Mouse (Mus musculus) ES-E14 (cell line): ENCODE data around the gene Tnfrsf25.

Experiments
- CHD2 ChIP-seq: IDR thresholded peaks from 2 replicates; pipeline ENCODE4 v1.6.1; 2014; ENCODE audit warnings: mild to moderate bottlenecking, low read depth, low read length, inconsistent platforms
- HCFC1 ChIP-seq: IDR thresholded peaks from 2 replicates; pipeline ENCODE4 v1.6.1; 2012; ENCODE audit warnings: low read length, inconsistent platforms, borderline replicate concordance; ENCODE audit not compliant: insufficient read depth
- MAFK ChIP-seq: IDR thresholded peaks from 2 replicates; pipeline ENCODE4 v1.6.1; 2014; ENCODE audit warnings: mild to moderate bottlenecking, low read depth, low read length, inconsistent platforms; ENCODE audit not compliant: insufficient read depth
- ZNF384 ChIP-seq: IDR thresholded peaks from 2 replicates; pipeline ENCODE4 v1.6.1; 2012; ENCODE audit warnings: low read depth, low read length, inconsistent platforms

DNA sequence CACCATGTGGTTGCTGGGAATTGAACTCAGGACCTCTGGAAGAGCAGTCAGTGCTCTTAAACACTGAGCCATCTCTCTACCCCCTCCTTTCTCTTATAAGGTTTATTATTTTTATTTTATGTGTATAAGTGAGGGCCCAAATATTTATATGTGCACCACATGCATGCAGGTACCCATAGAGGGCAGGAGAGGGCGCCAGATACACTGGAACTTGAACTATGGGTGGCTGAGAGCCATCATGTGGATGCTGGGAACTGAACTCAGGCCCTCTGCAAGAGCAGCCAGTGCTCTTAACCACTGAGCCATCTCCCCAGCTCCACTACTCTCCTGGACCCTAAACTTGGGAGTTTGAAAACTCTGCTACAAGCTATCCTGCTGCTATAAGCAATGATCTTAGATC, 27.9 kb downstream of the Tnfrsf25 start:
- TF ChIP-seq HCFC1, result no peak
- no peak for TF ChIP-seq MAFK
- no peak for TF ChIP-seq CHD2
- TF ChIP-seq ZNF384, result no peak
